Mouse (Mus musculus): ENCODE measurements around the gene Pafah1b3. TPM values are rescaled to one million over a fixed set of nuclear protein-coding genes. Genes with fewer than 3 reads are reported as not detected.

The Pafah1b3 gene
- total and polyA plus RNA-seq, 3 experiments, result 85.6 to 180 (median 110) TPM

Other genes starting within 250 kb of the Pafah1b3 start
- 3.5 and 4.6 TPM in 2 replicates for gene Grik5, start 225.6 kb downstream of the Pafah1b3 start, total RNA-seq (2012; rRNA removed)
- 10 to 100 TPM in 1 of 2 experiments, not detected in 1; 22.0 TPM for gene Grik5, start 225.6 kb downstream of the Pafah1b3 start, polyA plus RNA-seq (2012; ENCODE audit: insufficient read depth in 1 of 2, insufficient read length in 2 of 2, low read depth in 1 of 2, low replicate concordance in 2 of 2, missing spikeins in 1 of 2)
- gene Zfp574, start 225.4 kb downstream of the Pafah1b3 start, total RNA-seq (2012; rRNA removed), result 15.0 and 16.3 TPM in 2 replicates
- gene Zfp574, start 225.4 kb downstream of the Pafah1b3 start, polyA plus RNA-seq (2012; ENCODE audit: insufficient read depth in 1 of 2, insufficient read length in 2 of 2, low read depth in 1 of 2, low replicate concordance in 2 of 2, missing spikeins in 1 of 2), result 10 to 100 TPM in 1 of 2 experiments, not detected in 1; 30.2 TPM
- 0.73 and 0.75 TPM in 2 replicates for gene Pou2f2, start 118.3 kb downstream of the Pafah1b3 start, total RNA-seq (2012; rRNA removed)
- gene Pou2f2, start 118.3 kb downstream of the Pafah1b3 start, polyA plus RNA-seq (2012; ENCODE audit: insufficient read depth in 1 of 2, insufficient read length in 2 of 2, low read depth in 1 of 2, low replicate concordance in 2 of 2, missing spikeins in 1 of 2), result 1 to 10 TPM in 1 of 2 experiments, not detected in 1; 6.4 TPM
- gene Dedd2, start 77.4 kb downstream of the Pafah1b3 start, total RNA-seq (2012; rRNA removed), result 25.2 and 28.2 TPM in 2 replicates
- 10 to 100 TPM in 1 of 2 experiments, not detected in 1; 36.6 TPM for gene Dedd2, start 77.4 kb downstream of the Pafah1b3 start, polyA plus RNA-seq (2012; ENCODE audit: insufficient read depth in 1 of 2, insufficient read length in 2 of 2, low read depth in 1 of 2, low replicate concordance in 2 of 2, missing spikeins in 1 of 2)
- 8.4 and 9.5 TPM in 2 replicates for gene Zfp526, start 76.6 kb downstream of the Pafah1b3 start, total RNA-seq (2012; rRNA removed)
- 10 to 100 TPM in 1 of 2 experiments, not detected in 1; 14.8 TPM for gene Zfp526, start 76.6 kb downstream of the Pafah1b3 start, polyA plus RNA-seq (2012; ENCODE audit: insufficient read depth in 1 of 2, insufficient read length in 2 of 2, low read depth in 1 of 2, low replicate concordance in 2 of 2, missing spikeins in 1 of 2)
- gene Gsk3a, start 60.1 kb downstream of the Pafah1b3 start, total RNA-seq (2012; rRNA removed), result 59.8 and 61.5 TPM in 2 replicates
- gene Gsk3a, start 60.1 kb downstream of the Pafah1b3 start, polyA plus RNA-seq (2012; ENCODE audit: insufficient read depth in 1 of 2, insufficient read length in 2 of 2, low read depth in 1 of 2, low replicate concordance in 2 of 2, missing spikeins in 1 of 2), result 100 to 1,000 TPM in 1 of 2 experiments, 10 to 100 TPM in 1; 86.6 to 149 TPM
- 18.4 and 24.6 TPM in 2 replicates for gene Erf, start 47.2 kb downstream of the Pafah1b3 start, total RNA-seq (2012; rRNA removed)
- gene Erf, start 47.2 kb downstream of the Pafah1b3 start, polyA plus RNA-seq (2012; ENCODE audit: insufficient read depth in 1 of 2, insufficient read length in 2 of 2, low read depth in 1 of 2, low replicate concordance in 2 of 2, missing spikeins in 1 of 2), result 10 to 100 TPM in 1 of 2 experiments, not detected in 1; 33.2 TPM
- gene Cic, start 30.3 kb downstream of the Pafah1b3 start, total RNA-seq (2012; rRNA removed), result 56.6 and 57.2 TPM in 2 replicates
- 100 to 1,000 TPM; 157 TPM for gene Cic, start 30.3 kb downstream of the Pafah1b3 start, polyA plus RNA-seq (2012; ENCODE audit: insufficient read depth in 1 of 2, insufficient read length in 2 of 2, low read depth in 1 of 2, low replicate concordance in 2 of 2, missing spikeins in 1 of 2)
- gene Prr19, start 3.4 kb upstream of the Pafah1b3 start, total RNA-seq (2012; rRNA removed), result not detected in 2 replicates
- under 1 TPM in 1 of 2 experiments, not detected in 1; 0.11 TPM for gene Prr19, start 3.4 kb upstream of the Pafah1b3 start, polyA plus RNA-seq (2012; ENCODE audit: insufficient read depth in 1 of 2, insufficient read length in 2 of 2, low read depth in 1 of 2, low replicate concordance in 2 of 2, missing spikeins in 1 of 2)
- gene Tmem145, start 8.1 kb upstream of the Pafah1b3 start, total RNA-seq (2012; rRNA removed), result not detected in 2 replicates
- gene Tmem145, start 8.1 kb upstream of the Pafah1b3 start, polyA plus RNA-seq (2012; ENCODE audit: insufficient read depth in 1 of 2, insufficient read length in 2 of 2, low read depth in 1 of 2, low replicate concordance in 2 of 2, missing spikeins in 1 of 2), result not detected
- 12.7 and 13.1 TPM in 2 replicates for gene Megf8, start 19.2 kb upstream of the Pafah1b3 start, total RNA-seq (2012; rRNA removed)
- 10 to 100 TPM in 1 of 2 experiments, not detected in 1; 22.0 TPM for gene Megf8, start 19.2 kb upstream of the Pafah1b3 start, polyA plus RNA-seq (2012; ENCODE audit: insufficient read depth in 1 of 2, insufficient read length in 2 of 2, low read depth in 1 of 2, low replicate concordance in 2 of 2, missing spikeins in 1 of 2)
- gene Cnfn, start 71.7 kb upstream of the Pafah1b3 start, total RNA-seq (2012; rRNA removed), result not detected in 2 replicates
- gene Cnfn, start 71.7 kb upstream of the Pafah1b3 start, polyA plus RNA-seq (2012; ENCODE audit: insufficient read depth in 1 of 2, insufficient read length in 2 of 2, low read depth in 1 of 2, low replicate concordance in 2 of 2, missing spikeins in 1 of 2), result not detected
- 4.1 and 4.5 TPM in 2 replicates for gene Lipe, start 100.7 kb upstream of the Pafah1b3 start, total RNA-seq (2012; rRNA removed)
- 10 to 100 TPM in 1 of 2 experiments, not detected in 1; 15.4 TPM for gene Lipe, start 100.7 kb upstream of the Pafah1b3 start, polyA plus RNA-seq (2012; ENCODE audit: insufficient read depth in 1 of 2, insufficient read length in 2 of 2, low read depth in 1 of 2, low replicate concordance in 2 of 2, missing spikeins in 1 of 2)
- gene Cxcl17, start 114.9 kb upstream of the Pafah1b3 start, total RNA-seq (2012; rRNA removed), result not detected in 2 replicates
- gene Cxcl17, start 114.9 kb upstream of the Pafah1b3 start, polyA plus RNA-seq (2012; ENCODE audit: insufficient read depth in 1 of 2, insufficient read length in 2 of 2, low read depth in 1 of 2, low replicate concordance in 2 of 2, missing spikeins in 1 of 2), result not detected
- gene Ceacam1, start 179.6 kb upstream of the Pafah1b3 start, total RNA-seq (2012; rRNA removed), result 0.27 and 0.46 TPM in 2 replicates
- 1 to 10 TPM in 1 of 2 experiments, not detected in 1; 1.5 TPM for gene Ceacam1, start 179.6 kb upstream of the Pafah1b3 start, polyA plus RNA-seq (2012; ENCODE audit: insufficient read depth in 1 of 2, insufficient read length in 2 of 2, low read depth in 1 of 2, low replicate concordance in 2 of 2, missing spikeins in 1 of 2)
- 0.07 TPM in 1 of 2 replicates, not detected in the other for gene Ceacam2, start 241.9 kb upstream of the Pafah1b3 start, total RNA-seq (2012; rRNA removed)
- gene Ceacam2, start 241.9 kb upstream of the Pafah1b3 start, polyA plus RNA-seq (2012; ENCODE audit: insufficient read depth in 1 of 2, insufficient read length in 2 of 2, low read depth in 1 of 2, low replicate concordance in 2 of 2, missing spikeins in 1 of 2), result under 1 TPM in 1 of 2 experiments, not detected in 1; 0.13 TPM